Mouse (Mus musculus) ES-CJ7 (cell line): ENCODE data around the gene Foxa1.

ENCODE experiments used
- DNase-seq: peaks from one replicate; pipeline ENCODE4 v3.0.0; 2011; ENCODE audit warnings: low read depth, low spot score

Foxa1 gene

GRCm38 (mm10) chr12:57546415-57547201, at the start of gene Foxa1:
Foxa1 (minus strand) TSS chr12:57546916.
- DNase-seq = peak; percentile 55

- peak; percentile 57 for DNase-seq
Measured at GRCm38 (mm10) chr12:57575931-57576628, 29.4 kb upstream of the Foxa1 start.

GRCm38 (mm10) chr12:57572415-57572814, 25.7 kb upstream of the Foxa1 start:
- DNase-seq = no peak

GRCm38 (mm10) chr12:57571773-57572172, 25.1 kb upstream of the Foxa1 start:
- no peak for DNase-seq

GRCm38 (mm10) chr12:57563909-57564308, 17.2 kb upstream of the Foxa1 start, which contains the start of gene Ttc6:
Ttc6 (plus strand) TSS chr12:57564113.
- no peak for DNase-seq

GRCm38 (mm10) chr12:57554091-57554490, 7.4 kb upstream of the Foxa1 start:
- DNase-seq = no peak

GRCm38 (mm10) chr12:57552286-57552685, 5.6 kb upstream of the Foxa1 start:
- DNase-seq = no peak

GRCm38 (mm10) chr12:57550881-57551280, 4.2 kb upstream of the Foxa1 start:
- DNase-seq = no peak

GRCm38 (mm10) chr12:57550181-57550808, 3.6 kb upstream of the Foxa1 start:
- DNase-seq = no peak

GRCm38 (mm10) chr12:57549667-57550160, 3.0 kb upstream of the Foxa1 start:
- no peak for DNase-seq

- DNase-seq = peak; percentile 53
Measured at GRCm38 (mm10) chr12:57548981-57549666, 2.4 kb upstream of the Foxa1 start.

- DNase-seq = peak; percentile 68
Measured at GRCm38 (mm10) chr12:57548352-57548980, 1.8 kb upstream of the Foxa1 start.

GRCm38 (mm10) chr12:57547890-57548289, 1.2 kb upstream of the Foxa1 start:
- DNase-seq = no peak

- peak; percentile 50 for DNase-seq
Measured at GRCm38 (mm10) chr12:57545371-57546241, 1.1 kb downstream of the Foxa1 start.

- DNase-seq = peak; percentile 81
Measured at GRCm38 (mm10) chr12:57544641-57545370, 1.9 kb downstream of the Foxa1 start.

- no peak for DNase-seq
Measured at GRCm38 (mm10) chr12:57543627-57543991, 3.1 kb downstream of the Foxa1 start.

GRCm38 (mm10) chr12:57542746-57543626, 3.7 kb downstream of the Foxa1 start:
- peak; percentile 31 for DNase-seq

GRCm38 (mm10) chr12:57541931-57542745, 4.6 kb downstream of the Foxa1 start:
- DNase-seq = peak; percentile 50
